Mouse (Mus musculus) hematopoietic multipotent progenitor cell, adult 10-12 weeks (in vitro differentiated cells): Measurements from ENCODE around the gene Ttc5. TPM values are rescaled to one million over a fixed set of nuclear protein-coding genes. Genes with fewer than 3 reads are reported as not detected.

Source experiments
- polyA plus RNA-seq: library from polyadenylated mRNA; stranded (reverse); fragments of >175 nt; gene quantifications from 2 replicates; pipeline ENCODE4 v1.2.3, GENCODE M21; 2012; ENCODE audit warnings: low replicate concordance

The Ttc5 gene
- polyA plus RNA-seq: 9.5 and 54.2 TPM in 2 replicates

GRCm38 (mm10) chr14:50785251-50785637 lies at the start of gene Ttc5:
Gene Ttc5 (minus strand): TSS chr14:50785519.

GRCm38 (mm10) chr14:50807487-50808072 lies 22.3 kb upstream of the Ttc5 start, which contains the start of the genes Ccnb1ip1 and Parp2:
Gene Ccnb1ip1 (minus strand): TSS chr14:50807732.
Gene Parp2 (plus strand): TSS chr14:50807841.

GRCm38 (mm10) chr14:50744994-50745393 lies 40.3 kb downstream of the Ttc5 start, which contains the start of gene Olfr749:
Gene Olfr749 (minus strand): TSS chr14:50745094.

Other genes with a start within 250 kb of the Ttc5 start
- gene Olfr744, start 170.6 kb downstream of the Ttc5 start, polyA plus RNA-seq: not detected in 2 replicates
- not detected in 2 replicates for gene Olfr745, start 146.1 kb downstream of the Ttc5 start, polyA plus RNA-seq
- not detected in 2 replicates for gene Olfr746, start 138.4 kb downstream of the Ttc5 start, polyA plus RNA-seq
- not detected in 2 replicates for gene Olfr747, start 92.3 kb downstream of the Ttc5 start, polyA plus RNA-seq
- gene Olfr748, start 78.1 kb downstream of the Ttc5 start, polyA plus RNA-seq: not detected in 2 replicates
- gene Olfr749, start 40.4 kb downstream of the Ttc5 start, polyA plus RNA-seq: not detected in 2 replicates
- 0.25 TPM in 1 of 2 replicates, not detected in the other for gene Ccnb1ip1, start 22.2 kb upstream of the Ttc5 start, polyA plus RNA-seq
- gene Parp2, start 22.3 kb upstream of the Ttc5 start, polyA plus RNA-seq: 3.1 and 4.2 TPM in 2 replicates
- 8.1 and 9.7 TPM in 2 replicates for gene Tep1, start 85.0 kb upstream of the Ttc5 start, polyA plus RNA-seq
- gene Klhl33, start 112.0 kb upstream of the Ttc5 start, polyA plus RNA-seq: 0.11 and 0.61 TPM in 2 replicates
- gene Osgep, start 139.4 kb upstream of the Ttc5 start, polyA plus RNA-seq: 23.9 and 61.6 TPM in 2 replicates
- 20.9 and 45.6 TPM in 2 replicates for gene Apex1, start 139.4 kb upstream of the Ttc5 start, polyA plus RNA-seq
- gene Pip4p1, start 145.3 kb upstream of the Ttc5 start, polyA plus RNA-seq: 151 and 508 TPM in 2 replicates
- 1.7 and 1.8 TPM in 2 replicates for gene Pnp, start 145.6 kb upstream of the Ttc5 start, polyA plus RNA-seq
- gene Gm49342, start 159.0 kb upstream of the Ttc5 start, polyA plus RNA-seq: 1.7 TPM in 1 of 2 replicates, not detected in the other
- gene Pnp2, start 170.5 kb upstream of the Ttc5 start, polyA plus RNA-seq: not detected in 2 replicates
- not detected in 2 replicates for gene Rnase10, start 222.2 kb upstream of the Ttc5 start, polyA plus RNA-seq